Mouse (Mus musculus): ENCODE results near the gene Slc35e4. TPM values are rescaled to one million over a fixed set of nuclear protein-coding genes. Genes with fewer than 3 reads are reported as not detected.
"Not testable (repeated sequence)": the region's sequence is repeated elsewhere in the genome, so short reads cannot be mapped to it uniquely, and the experiment has no call there.

Gene Slc35e4
- polyA plus RNA-seq, 1 experiment from 2014 or later = 8.6 TPM

GRCm38 (mm10) chr11:3913316-3914108, 952 bp downstream of the Slc35e4 start:
- peak; percentile 86 for ATAC-seq (ENCODE audit: insufficient number of reproducible peaks, insufficient read depth, low FRiP score, low TSS enrichment, low read depth)
- peaks cover 49% of the 10 kb centered on the region for H3K4me1 ChIP-seq
- H3K9ac ChIP-seq = peak overlapping the region; percentile 75
- peak overlapping the region; percentile 91 for H3K4me2 ChIP-seq
- peaks cover 13% of the 10 kb centered on the region for H3K27me3 ChIP-seq
- H3K4me3 ChIP-seq = peak overlapping the region; percentile 66
- H3K27ac ChIP-seq = peak overlapping the region; percentile 85
- no peaks in the 10 kb centered on the region for H3K9me3 ChIP-seq
- no peaks in the 10 kb centered on the region for H3K36me3 ChIP-seq
- WGBS = under 1% methylated on average over 65 of the region's 65 CpGs

- Histone ChIP-seq H3K4me3 (peak overlapping the region; percentile 66), H3K27ac (0 out of 2 replicates have a peak overlapping the region, but pooled peaks have one; percentile 22), H3K27me3 (peaks cover 13% of the 10 kb centered on the region), H3K36me3 (no peaks in the 10 kb centered on the region), H3K4me1 (peaks cover 49% of the 10 kb centered on the region), H3K9ac (peak overlapping the region; percentile 75), H3K9me3 (no peaks in the 10 kb centered on the region), H3K4me2 (peak overlapping the region; percentile 91)
- no peak for ATAC-seq (ENCODE audit: insufficient number of reproducible peaks, insufficient read depth, low FRiP score, low TSS enrichment, low read depth)
- WGBS = 2% methylated on average over 16 of the region's 16 CpGs
Measured at GRCm38 (mm10) chr11:3912875-3913271, 1.6 kb downstream of the Slc35e4 start.

- ATAC-seq (ENCODE audit: insufficient number of reproducible peaks, insufficient read depth, low FRiP score, low TSS enrichment, low read depth) = no peak
- WGBS = 14% methylated on average over 19 of the region's 19 CpGs
- H3K9ac ChIP-seq = peak overlapping the region; percentile 75
Measured at GRCm38 (mm10) chr11:3912100-3912874, 2.2 kb downstream of the Slc35e4 start.

GRCm38 (mm10) chr11:3911440-3911839, 3.0 kb downstream of the Slc35e4 start:
- H3K27me3 ChIP-seq = peaks cover 13% of the 10 kb centered on the region
- H3K4me3 ChIP-seq = 0 out of 2 replicates have a peak overlapping the region, but pooled peaks have one; percentile 2
- ATAC-seq (ENCODE audit: insufficient number of reproducible peaks, insufficient read depth, low FRiP score, low TSS enrichment, low read depth); H3K9ac ChIP-seq; H3K27ac ChIP-seq; H3K9me3 ChIP-seq: not testable (repeated sequence)
- H3K4me1 ChIP-seq = peaks cover 49% of the 10 kb centered on the region
- peak overlapping the region; percentile 91 for H3K4me2 ChIP-seq
- peaks cover 13% of the 10 kb centered on the region for H3K36me3 ChIP-seq
- WGBS = 82% methylated on average over 6 of the region's 6 CpGs

More at GRCm38 (mm10) chr11:3912100-3912874, 2.2 kb downstream of the Slc35e4 start:
- H3K4me2 ChIP-seq = peak overlapping the region; percentile 91
- peak overlapping the region; percentile 66 for H3K4me3 ChIP-seq
- peaks cover 13% of the 10 kb centered on the region for H3K27me3 ChIP-seq
- peak overlapping the region; percentile 22; the same call in 1 of the 2 replicates for H3K27ac ChIP-seq
- H3K4me1 ChIP-seq = peaks cover 49% of the 10 kb centered on the region
- H3K9me3 ChIP-seq = no peaks in the 10 kb centered on the region
- H3K36me3 ChIP-seq = peaks cover 4% of the 10 kb centered on the region

GRCm38 (mm10) chr11:3910513-3911310, 3.8 kb downstream of the Slc35e4 start:
- no peak for ATAC-seq (ENCODE audit: insufficient number of reproducible peaks, insufficient read depth, low FRiP score, low TSS enrichment, low read depth)
- peaks cover 16% of the 10 kb centered on the region for H3K36me3 ChIP-seq
- 0 out of 2 replicates have a peak overlapping the region, but pooled peaks have one; percentile 40 for H3K9ac ChIP-seq
- H3K4me2 ChIP-seq = peak overlapping the region; percentile 91
- 0 out of 2 replicates have a peak overlapping the region, but pooled peaks have one; percentile 2 for H3K4me3 ChIP-seq
- peaks cover 49% of the 10 kb centered on the region for H3K4me1 ChIP-seq
- no peaks in the 10 kb centered on the region for H3K9me3 ChIP-seq
- 53% methylated on average over 5 of the region's 5 CpGs for WGBS
- no peak overlapping the region for H3K27ac ChIP-seq
- H3K27me3 ChIP-seq = peaks cover 13% of the 10 kb centered on the region

- H3K9me3 ChIP-seq = no peaks in the 10 kb centered on the region
- no peak overlapping the region for H3K9ac ChIP-seq
- peaks cover 13% of the 10 kb centered on the region for H3K27me3 ChIP-seq
- H3K4me3 ChIP-seq = no peak overlapping the region
- H3K36me3 ChIP-seq = peaks cover 16% of the 10 kb centered on the region
- H3K4me2 ChIP-seq = no peak overlapping the region
- H3K27ac ChIP-seq = no peak overlapping the region
- ATAC-seq (ENCODE audit: insufficient number of reproducible peaks, insufficient read depth, low FRiP score, low TSS enrichment, low read depth) = no peak
- 88% methylated on average over 4 of the region's 4 CpGs for WGBS
- H3K4me1 ChIP-seq = peaks cover 44% of the 10 kb centered on the region
Measured at GRCm38 (mm10) chr11:3909236-3909635, 5.2 kb downstream of the Slc35e4 start.

GRCm38 (mm10) chr11:3905446-3905845, 9.0 kb downstream of the Slc35e4 start:
- Histone ChIP-seq H3K36me3 (peaks cover 16% of the 10 kb centered on the region), H3K4me2 (no peak overlapping the region), H3K27ac (no peak overlapping the region), H3K9me3 (no peaks in the 10 kb centered on the region), H3K27me3 (no peaks in the 10 kb centered on the region), H3K4me1 (peaks cover 11% of the 10 kb centered on the region), H3K4me3 (no peak overlapping the region), H3K9ac (no peak overlapping the region)
- ATAC-seq (ENCODE audit: insufficient number of reproducible peaks, insufficient read depth, low FRiP score, low TSS enrichment, low read depth) = no peak
- WGBS = 79% methylated on average over 1 of the region's 1 CpGs

- Histone ChIP-seq H3K4me2 (no peak overlapping the region), H3K4me3 (no peak overlapping the region)
- WGBS = 82% methylated on average over 6 of the region's 6 CpGs
Measured at GRCm38 (mm10) chr11:3904673-3905072, 9.8 kb downstream of the Slc35e4 start.

GRCm38 (mm10) chr11:3903046-3903445, 11.4 kb downstream of the Slc35e4 start:
- Histone ChIP-seq H3K27ac (no peak overlapping the region), H3K36me3 (peaks cover 22% of the 10 kb centered on the region), H3K9me3 (no peaks in the 10 kb centered on the region), H3K4me1 (no peaks in the 10 kb centered on the region), H3K4me2 (no peak overlapping the region), H3K27me3 (no peaks in the 10 kb centered on the region), H3K9ac (no peak overlapping the region), H3K4me3 (no peak overlapping the region)
- ATAC-seq (ENCODE audit: insufficient number of reproducible peaks, insufficient read depth, low FRiP score, low TSS enrichment, low read depth) = no peak
- WGBS = 70% methylated on average over 5 of the region's 5 CpGs

More at GRCm38 (mm10) chr11:3904673-3905072, 9.8 kb downstream of the Slc35e4 start:
- no peak overlapping the region for H3K9ac ChIP-seq
- 0 out of 2 replicates have a peak, but pooled peaks cover 8% of the 10 kb centered on the region for H3K4me1 ChIP-seq
- ATAC-seq (ENCODE audit: insufficient number of reproducible peaks, insufficient read depth, low FRiP score, low TSS enrichment, low read depth) = no peak
- no peaks in the 10 kb centered on the region for H3K27me3 ChIP-seq
- H3K36me3 ChIP-seq = peaks cover 16% of the 10 kb centered on the region
- no peak overlapping the region for H3K27ac ChIP-seq
- H3K9me3 ChIP-seq = no peaks in the 10 kb centered on the region

GRCm38 (mm10) chr11:3902516-3902915, 11.9 kb downstream of the Slc35e4 start:
- no peaks in the 10 kb centered on the region for H3K9me3 ChIP-seq
- H3K36me3 ChIP-seq = peaks cover 24% of the 10 kb centered on the region
- no peak overlapping the region for H3K4me2 ChIP-seq
- no peak overlapping the region for H3K9ac ChIP-seq
- H3K4me3 ChIP-seq = no peak overlapping the region
- H3K4me1 ChIP-seq = no peaks in the 10 kb centered on the region
- no peak for ATAC-seq (ENCODE audit: insufficient number of reproducible peaks, insufficient read depth, low FRiP score, low TSS enrichment, low read depth)
- 82% methylated on average over 3 of the region's 3 CpGs for WGBS
- H3K27me3 ChIP-seq = no peaks in the 10 kb centered on the region
- no peak overlapping the region for H3K27ac ChIP-seq

- H3K27ac ChIP-seq = no peak overlapping the region
- H3K27me3 ChIP-seq = no peaks in the 10 kb centered on the region
- WGBS = 81% methylated on average over 6 of the region's 6 CpGs
- no peak overlapping the region for H3K4me2 ChIP-seq
- H3K4me3 ChIP-seq = no peak overlapping the region
- no peak for ATAC-seq (ENCODE audit: insufficient number of reproducible peaks, insufficient read depth, low FRiP score, low TSS enrichment, low read depth)
- H3K9ac ChIP-seq = no peak overlapping the region
- H3K4me1 ChIP-seq = no peaks in the 10 kb centered on the region
- no peaks in the 10 kb centered on the region for H3K9me3 ChIP-seq
- H3K36me3 ChIP-seq = peaks cover 17% of the 10 kb centered on the region
Measured at GRCm38 (mm10) chr11:3900296-3900695, 14.2 kb downstream of the Slc35e4 start.
